Mouse (Mus musculus) liver, embryonic 13.5 days (tissue): ENCODE results near the gene Smg9. TPM values are rescaled to one million over a fixed set of nuclear protein-coding genes. Genes with fewer than 3 reads are reported as not detected.

Experiments used
- ATAC-seq: fragments of 200-750 bp; cut with Nextera tagmentation; 2 replicates; pipeline ENCODE4 v1.8.0; 2017; ENCODE audit warnings: low read depth, mild to moderate bottlenecking, moderate number of reproducible peaks, moderate library complexity
- DNase-seq: peaks from one replicate; pipeline ENCODE4 v3.0.0; 2022
- H3K27ac ChIP-seq: fragments of 300-500 bp; sonication (generic); 2 replicates; pipeline ENCODE4 v1.5.1; 2015; ENCODE audit warnings: moderate library complexity, mild to moderate bottlenecking, inconsistent platforms
- H3K27me3 ChIP-seq: fragments of 300-500 bp; sonication (generic); 2 replicates; pipeline ENCODE4 v1.6.1; 2015; ENCODE audit warnings: mild to moderate bottlenecking, inconsistent platforms
- H3K36me3 ChIP-seq: fragments of 300-500 bp; sonication (generic); 2 replicates; pipeline ENCODE4 v1.6.1; 2015; ENCODE audit warnings: mild to moderate bottlenecking, inconsistent platforms
- H3K4me1 ChIP-seq: fragments of 300-500 bp; sonication (generic); replicated peaks from 2 replicates; pipeline ENCODE4 v1.6.1; 2015; ENCODE audit warnings: inconsistent platforms
- H3K4me2 ChIP-seq: fragments of 300-500 bp; sonication (generic); 2 replicates; pipeline ENCODE4 v1.6.1; 2015; ENCODE audit warnings: inconsistent platforms, mild to moderate bottlenecking, moderate library complexity
- H3K4me3 ChIP-seq: fragments of 300-500 bp; sonication (generic); replicated peaks from 2 replicates; pipeline ENCODE4 v1.5.1; 2015; ENCODE audit warnings: mild to moderate bottlenecking, inconsistent platforms
- H3K9ac ChIP-seq: fragments of 300-500 bp; sonication (generic); 2 replicates; pipeline ENCODE4 v1.6.1; 2015; ENCODE audit warnings: mild to moderate bottlenecking, inconsistent platforms
- H3K9me3 ChIP-seq: fragments of 300-500 bp; sonication (generic); replicated peaks from 2 replicates; pipeline ENCODE4 v1.6.1; 2016; ENCODE audit warnings: inconsistent platforms
- WGBS: fragments of 180-500 bp; shearing (Covaris S2); methylation state at CpG from one replicate; pipeline ENCODE4 v1.1.7; 2015; ENCODE audit not compliant: insufficient replicate concordance; 5-methylcytosine and 5-hydroxymethylcytosine counted together
- polyA plus RNA-seq: library from polyadenylated mRNA; unstranded; fragments of >200 nt; fragmentation: Nextera tagmentation; extraction: Ambion mirVana; gene quantifications from 2 replicates; pipeline ENCODE4 v1.2.1, GENCODE M21; 2015

The Smg9 gene
- polyA plus RNA-seq, 1 experiment from 2014 or later, result 15.2 TPM

- Histone ChIP-seq H3K9ac (no peak overlapping the region), H3K4me3 (no peak overlapping the region), H3K27ac (no peak overlapping the region), H3K36me3 (no peaks in the 10 kb centered on the region), H3K4me1 (peaks cover 17% of the 10 kb centered on the region), H3K4me2 (no peak overlapping the region), H3K9me3 (no peaks in the 10 kb centered on the region), H3K27me3 (peaks cover 6% of the 10 kb centered on the region)
- WGBS, result 51% methylated on average over 14 of the region's 14 CpGs
- DNase-seq (no peak), ATAC-seq (no peak)
Observed at GRCm38 (mm10) chr7:24448782-24449517, 49.5 kb downstream of the Smg9 start.

GRCm38 (mm10) chr7:24450585-24451017 is 51.2 kb downstream of the Smg9 start:
- Histone ChIP-seq H3K9ac (no peak overlapping the region), H3K36me3 (no peaks in the 10 kb centered on the region), H3K27me3 (peaks cover 6% of the 10 kb centered on the region), H3K27ac (no peak overlapping the region), H3K4me2 (no peak overlapping the region), H3K4me3 (no peak overlapping the region), H3K4me1 (peaks cover 17% of the 10 kb centered on the region), H3K9me3 (no peaks in the 10 kb centered on the region)
- WGBS, result 26% methylated on average over 9 of the region's 9 CpGs
- DNase-seq, result no peak
- ATAC-seq, result peak; percentile 53

GRCm38 (mm10) chr7:24451855-24452311 is 52.5 kb downstream of the Smg9 start, which contains the start of gene Irgc1:
TSS of gene Irgc1 (minus strand) at chr7:24452297.
- H3K27me3 ChIP-seq, result peaks cover 6% of the 10 kb centered on the region
- DNase-seq (no peak), ATAC-seq (no peak)
- no peak within 1 kb of the TSS for H3K4me3 ChIP-seq
- WGBS, result 59% methylated on average over 9 of the region's 9 CpGs
- no peak within 1 kb of the TSS for H3K4me2 ChIP-seq
- no peaks in the 10 kb centered on the region for H3K36me3 ChIP-seq
- no peak within 1 kb of the TSS for H3K9ac ChIP-seq
- no peaks in the 10 kb centered on the region for H3K9me3 ChIP-seq
- peaks cover 17% of the 10 kb centered on the region for H3K4me1 ChIP-seq
- H3K27ac ChIP-seq, result no peak within 1 kb of the TSS

GRCm38 (mm10) chr7:24454199-24454598 is 54.8 kb downstream of the Smg9 start:
- no peak overlapping the region for H3K4me3 ChIP-seq
- H3K9me3 ChIP-seq, result no peaks in the 10 kb centered on the region
- no peak overlapping the region for H3K27ac ChIP-seq
- H3K27me3 ChIP-seq, result peaks cover 4% of the 10 kb centered on the region
- no peak overlapping the region for H3K9ac ChIP-seq
- WGBS, result 44% methylated on average over 2 of the region's 2 CpGs
- H3K4me2 ChIP-seq, result no peak overlapping the region
- DNase-seq (no peak), ATAC-seq (no peak)
- H3K4me1 ChIP-seq, result peaks cover 17% of the 10 kb centered on the region
- H3K36me3 ChIP-seq, result no peaks in the 10 kb centered on the region

GRCm38 (mm10) chr7:24455726-24456125 is 56.3 kb downstream of the Smg9 start:
- peaks cover 4% of the 10 kb centered on the region for H3K27me3 ChIP-seq
- 60% methylated on average over 5 of the region's 5 CpGs for WGBS
- no peak overlapping the region for H3K4me2 ChIP-seq
- H3K36me3 ChIP-seq, result no peaks in the 10 kb centered on the region
- no peaks in the 10 kb centered on the region for H3K9me3 ChIP-seq
- ATAC-seq, result no peak
- H3K27ac ChIP-seq, result no peak overlapping the region
- H3K4me3 ChIP-seq, result no peak overlapping the region
- DNase-seq, result no peak
- peaks cover 15% of the 10 kb centered on the region for H3K4me1 ChIP-seq
- H3K9ac ChIP-seq, result no peak overlapping the region

GRCm38 (mm10) chr7:24457726-24458370 is 58.4 kb downstream of the Smg9 start:
- no peak overlapping the region for H3K4me2 ChIP-seq
- H3K36me3 ChIP-seq, result no peaks in the 10 kb centered on the region
- no peak overlapping the region for H3K4me3 ChIP-seq
- no peak for ATAC-seq
- no peak overlapping the region for H3K27ac ChIP-seq
- 33% methylated on average over 10 of the region's 10 CpGs for WGBS
- DNase-seq, result no peak
- H3K9ac ChIP-seq, result no peak overlapping the region
- H3K4me1 ChIP-seq, result peaks cover 17% of the 10 kb centered on the region
- H3K27me3 ChIP-seq, result peaks cover 11% of the 10 kb centered on the region
- no peaks in the 10 kb centered on the region for H3K9me3 ChIP-seq

GRCm38 (mm10) chr7:24459440-24459839 is 60.0 kb downstream of the Smg9 start:
- ATAC-seq (no peak), DNase-seq (no peak)
- H3K4me3 ChIP-seq, result no peak overlapping the region
- peaks cover 18% of the 10 kb centered on the region for H3K4me1 ChIP-seq
- no peak overlapping the region for H3K9ac ChIP-seq
- 53% methylated on average over 5 of the region's 5 CpGs for WGBS
- H3K36me3 ChIP-seq, result no peaks in the 10 kb centered on the region
- no peak overlapping the region for H3K4me2 ChIP-seq
- peaks cover 15% of the 10 kb centered on the region for H3K27me3 ChIP-seq
- H3K27ac ChIP-seq, result no peak overlapping the region
- H3K9me3 ChIP-seq, result no peaks in the 10 kb centered on the region

- no peaks in the 10 kb centered on the region for H3K9me3 ChIP-seq
- no peak overlapping the region for H3K27ac ChIP-seq
- H3K4me1 ChIP-seq, result peaks cover 18% of the 10 kb centered on the region
- peak; percentile 34; the same call in 1 of the 2 replicates for ATAC-seq
- H3K9ac ChIP-seq, result no peak overlapping the region
- no peak overlapping the region for H3K4me2 ChIP-seq
- peaks cover 15% of the 10 kb centered on the region for H3K27me3 ChIP-seq
- no peak overlapping the region for H3K4me3 ChIP-seq
- H3K36me3 ChIP-seq, result no peaks in the 10 kb centered on the region
- no peak for DNase-seq
- 59% methylated on average over 3 of the region's 3 CpGs for WGBS
Observed at GRCm38 (mm10) chr7:24459843-24460242, 60.4 kb downstream of the Smg9 start.

GRCm38 (mm10) chr7:24461376-24462051 is 62.1 kb downstream of the Smg9 start:
- Histone ChIP-seq H3K9ac (no peak overlapping the region), H3K4me2 (no peak overlapping the region), H3K36me3 (no peaks in the 10 kb centered on the region), H3K27me3 (peaks cover 15% of the 10 kb centered on the region), H3K4me1 (peaks cover 18% of the 10 kb centered on the region), H3K9me3 (no peaks in the 10 kb centered on the region), H3K4me3 (no peak overlapping the region), H3K27ac (no peak overlapping the region)
- DNase-seq (no peak), ATAC-seq (no peak)
- 25% methylated on average over 14 of the region's 14 CpGs for WGBS

GRCm38 (mm10) chr7:24462388-24463319 is 63.2 kb downstream of the Smg9 start, which contains the start of gene Plaur:
TSS of gene Plaur (plus strand) at chr7:24462484.
- 0 out of 2 replicates have a peak within 1 kb of the TSS, but pooled peaks have one; percentile 30 for H3K9ac ChIP-seq
- under 1% methylated on average over 27 of the region's 27 CpGs for WGBS
- H3K27me3 ChIP-seq, result peaks cover 15% of the 10 kb centered on the region
- peaks cover 18% of the 10 kb centered on the region for H3K4me1 ChIP-seq
- ATAC-seq, result 0 out of 2 replicates have a peak, but pooled peaks have one; percentile 41
- peak within 1 kb of the TSS; percentile 55 for H3K4me2 ChIP-seq
- no peaks in the 10 kb centered on the region for H3K36me3 ChIP-seq
- no peak for DNase-seq
- H3K9me3 ChIP-seq, result no peaks in the 10 kb centered on the region
- 0 out of 2 replicates have a peak within 1 kb of the TSS, but pooled peaks have one; percentile 50 for H3K27ac ChIP-seq
- H3K4me3 ChIP-seq, result peak within 1 kb of the TSS; percentile 38
